Mouse (Mus musculus) urinary bladder, postnatal 4 days (tissue): ENCODE measurements around the gene Aldh3b1.

Experiments
- DNase-seq, 2 experiments: peaks; one replicate each; pipeline ENCODE4 v3.0.0; 2021 to 2022; ENCODE audit warnings: low spot score in 2 of 2

Gene Aldh3b1

GRCm38 (mm10) chr19:3942986-3943735, 13.6 kb upstream of the Aldh3b1 start:
- no peak for DNase-seq

- no peak for DNase-seq
These were observed 12.7 kb upstream of the Aldh3b1 start for GRCm38 (mm10) chr19:3942315-3942714.

GRCm38 (mm10) chr19:3935896-3936850, 6.6 kb upstream of the Aldh3b1 start:
- no peak for DNase-seq

- DNase-seq, result peak in 1 of 2 experiments; percentile 68
These were observed 5.7 kb upstream of the Aldh3b1 start, which contains the start of gene Unc93b1 for GRCm38 (mm10) chr19:3935032-3935895. TSS of gene Unc93b1 (plus strand) at chr19:3935186.

- DNase-seq, result no peak
These were observed 2.1 kb upstream of the Aldh3b1 start for GRCm38 (mm10) chr19:3931716-3932115.

- DNase-seq, result no peak
These were observed 852 bp upstream of the Aldh3b1 start for GRCm38 (mm10) chr19:3930262-3931057.

- no peak for DNase-seq
These were observed 829 bp downstream of the Aldh3b1 start for GRCm38 (mm10) chr19:3928779-3929178.

GRCm38 (mm10) chr19:3927989-3928388, 1.6 kb downstream of the Aldh3b1 start:
- DNase-seq, result no peak

- DNase-seq, result no peak
These were observed 2.9 kb downstream of the Aldh3b1 start for GRCm38 (mm10) chr19:3926685-3927084.

GRCm38 (mm10) chr19:3926279-3926678, 3.3 kb downstream of the Aldh3b1 start:
- no peak for DNase-seq

GRCm38 (mm10) chr19:3925859-3926258, 3.7 kb downstream of the Aldh3b1 start:
- DNase-seq, result no peak

- DNase-seq, result no peak
These were observed 4.7 kb downstream of the Aldh3b1 start for GRCm38 (mm10) chr19:3924868-3925267.

- DNase-seq, result no peak
These were observed 5.4 kb downstream of the Aldh3b1 start for GRCm38 (mm10) chr19:3924190-3924589.

- peak in 1 of 2 experiments; percentile 59 for DNase-seq
These were observed 6.0 kb downstream of the Aldh3b1 start for GRCm38 (mm10) chr19:3923586-3923985.

- DNase-seq, result no peak
These were observed 6.8 kb downstream of the Aldh3b1 start for GRCm38 (mm10) chr19:3922661-3923371.

GRCm38 (mm10) chr19:3919928-3920327, 9.7 kb downstream of the Aldh3b1 start:
- DNase-seq, result no peak

GRCm38 (mm10) chr19:3916727-3917126, 12.9 kb downstream of the Aldh3b1 start:
- no peak for DNase-seq

GRCm38 (mm10) chr19:3914535-3914934, 15.1 kb downstream of the Aldh3b1 start:
- DNase-seq, result no peak

- no peak for DNase-seq
These were observed 15.9 kb downstream of the Aldh3b1 start for GRCm38 (mm10) chr19:3913692-3914091.
